Mouse (Mus musculus) small intestine, adult 2 months (tissue): ENCODE results near the gene Elovl5. TPM values are rescaled to one million over a fixed set of nuclear protein-coding genes. Genes with fewer than 3 reads are reported as not detected.

Experiments used
- H3K27ac ChIP-seq: fragments of 200-500 bp; 2 replicates; pipeline ENCODE4 v1.5.1; 2012; ENCODE audit warnings: low read depth, low read length, control low read depth, inconsistent platforms; ENCODE audit not compliant: insufficient read depth
- H3K27me3 ChIP-seq: fragments of 200-500 bp; 2 replicates; pipeline ENCODE4 v1.6.1; 2012; ENCODE audit warnings: mild to moderate bottlenecking, moderate library complexity, low read length, inconsistent platforms; ENCODE audit not compliant: control insufficient read depth, insufficient read depth
- H3K36me3 ChIP-seq: fragments of 200-500 bp; 2 replicates; pipeline ENCODE4 v1.6.1; 2012; ENCODE audit warnings: mild to moderate bottlenecking, low read length, control low read depth, inconsistent platforms; ENCODE audit not compliant: control insufficient read depth, insufficient read depth
- H3K4me1 ChIP-seq: fragments of 200-500 bp; 2 replicates; pipeline ENCODE4 v1.6.1; 2012; ENCODE audit warnings: low read length, inconsistent platforms, mixed read lengths; ENCODE audit not compliant: control insufficient read depth, insufficient read depth, insufficient read length
- H3K4me3 ChIP-seq: fragments of 200-500 bp; 2 replicates; pipeline ENCODE4 v1.5.1; 2012; ENCODE audit warnings: low read depth, mild to moderate bottlenecking, control low read depth, inconsistent platforms, low read length, moderate library complexity
- CTCF ChIP-seq: fragments of 200-500 bp; IDR thresholded peaks from 2 replicates; pipeline ENCODE4 v1.5.1; 2012; ENCODE audit warnings: low read depth, mild to moderate bottlenecking, control low read depth, inconsistent platforms, low read length, moderate library complexity, mixed read lengths; ENCODE audit not compliant: insufficient replicate concordance, insufficient read length; ENCODE audit errors: extremely low read depth
- POLR2A ChIP-seq: fragments of 200-500 bp; IDR thresholded peaks from 2 replicates; pipeline ENCODE4 v1.6.1; 2012; ENCODE audit warnings: low read depth, mild to moderate bottlenecking, control low read depth, inconsistent platforms, low read length, moderate library complexity
- WGBS: fragments of 180-500 bp; shearing (Covaris S2); methylation state at CpG from one replicate; pipeline ENCODE4 v1.1.7; 2018; 5-methylcytosine and 5-hydroxymethylcytosine counted together
- polyA plus RNA-seq: library from polyadenylated mRNA; depleted of rRNA; stranded (reverse); fragments of >200 nt; gene quantifications from 2 replicates; pipeline ENCODE4 v1.2.3, GENCODE M21; 2012

Gene Elovl5
- polyA plus RNA-seq, 1 experiment: 11.2 TPM

DNA sequence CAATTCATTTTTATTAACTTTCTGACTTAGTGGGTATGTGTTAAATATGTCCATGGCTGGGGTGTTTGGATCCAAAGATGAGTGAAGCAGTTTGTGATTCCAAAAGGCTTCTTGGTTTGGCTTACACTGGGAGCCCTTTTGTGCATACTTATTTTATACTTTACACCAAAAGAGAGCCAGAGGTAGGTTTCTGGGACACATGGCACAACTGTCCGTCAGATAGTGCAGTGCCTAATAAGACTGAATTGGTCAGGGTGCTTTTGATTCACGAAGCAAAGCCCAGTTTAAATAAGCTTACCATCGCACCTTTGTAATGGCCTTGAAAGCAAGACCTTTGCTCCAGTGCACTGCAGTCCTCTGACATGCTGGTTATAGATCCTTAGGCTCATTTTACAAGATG is 3.3 kb downstream of the Elovl5 start:
- TF ChIP-seq CTCF: no peak
- TF ChIP-seq POLR2A: no peak
- Histone ChIP-seq H3K27me3 (no peaks in the 10 kb centered on the region), H3K27ac (no peak overlapping the region), H3K4me3 (no peak overlapping the region), H3K36me3 (no peaks in the 10 kb centered on the region), H3K4me1 (peaks cover 19% of the 10 kb centered on the region)
- 44% methylated on average over 3 of the region's 3 CpGs for WGBS

DNA sequence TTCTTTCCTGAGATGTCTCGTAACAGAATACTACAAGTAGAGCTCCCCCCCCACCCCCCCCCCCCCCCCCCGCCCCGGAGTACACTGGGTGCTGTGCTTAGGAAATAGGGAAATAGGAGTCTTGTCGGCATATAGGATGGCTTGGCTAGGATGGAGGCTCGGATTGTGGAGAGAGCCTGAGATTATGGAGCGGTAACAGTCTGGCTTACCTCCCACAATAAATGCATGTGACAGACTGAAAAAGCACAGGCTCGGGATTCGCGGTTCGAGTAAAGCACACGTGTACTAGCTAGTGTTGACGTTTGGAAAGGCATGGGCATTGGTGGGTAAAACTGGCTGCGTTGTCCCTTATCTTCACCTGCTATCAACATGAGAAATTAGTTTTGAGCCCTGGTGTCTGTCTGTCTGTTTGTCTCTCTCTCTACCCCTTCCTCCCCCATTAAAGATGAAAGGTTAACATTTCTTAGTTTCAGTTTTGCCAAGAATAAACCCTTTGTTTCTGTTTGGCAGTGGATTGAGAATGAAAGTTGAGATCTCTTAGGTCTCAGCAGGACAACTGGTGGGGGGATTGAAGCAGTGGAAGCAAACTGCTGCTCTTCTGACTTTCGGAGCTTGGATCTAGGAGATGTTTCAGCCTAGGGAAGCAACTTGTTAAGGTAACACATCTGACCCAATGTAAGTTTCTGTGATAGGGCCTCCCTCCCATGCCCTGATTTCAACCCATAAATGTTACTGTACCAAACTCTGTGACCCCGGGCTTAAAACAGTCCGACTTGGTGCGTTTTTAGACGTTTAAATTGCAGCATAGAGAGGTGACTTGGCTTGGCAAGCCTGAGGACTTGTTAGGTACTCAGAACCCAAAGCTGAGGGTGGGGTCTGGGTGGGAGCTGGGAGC is 4.4 kb downstream of the Elovl5 start:
- Histone ChIP-seq H3K36me3 (no peaks in the 10 kb centered on the region), H3K4me1 (peaks cover 19% of the 10 kb centered on the region), H3K4me3 (peak overlapping the region; percentile 22), H3K27ac (peak overlapping the region; percentile 28; the same call in 1 of the 2 replicates), H3K27me3 (no peaks in the 10 kb centered on the region)
- TF ChIP-seq POLR2A (no peak), CTCF (no peak)
- WGBS: 16% methylated on average over 17 of the region's 18 CpGs

DNA sequence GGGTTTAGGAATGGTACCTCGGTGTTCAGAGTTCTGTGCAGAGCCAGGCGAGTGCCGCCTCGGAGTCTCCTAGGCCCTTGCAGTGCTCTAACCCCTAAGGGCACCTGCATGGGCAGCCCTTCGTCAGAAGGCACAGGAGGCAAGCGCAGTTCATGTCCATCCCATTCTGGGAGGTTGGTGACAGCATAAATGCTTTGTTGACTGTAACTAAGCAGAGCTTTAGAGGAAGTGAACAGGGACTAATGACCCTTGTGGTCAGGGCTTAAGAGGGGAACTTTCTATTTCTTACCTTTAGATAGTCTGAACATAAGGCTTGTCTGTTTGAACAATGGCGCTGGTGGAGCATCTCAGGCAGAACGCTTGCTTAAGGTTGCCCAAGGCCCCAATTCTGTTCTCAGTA is 6.6 kb downstream of the Elovl5 start:
- no peak for TF ChIP-seq CTCF
- TF ChIP-seq POLR2A: no peak
- H3K4me1 ChIP-seq: peaks cover 27% of the 10 kb centered on the region
- H3K27ac ChIP-seq: no peak overlapping the region
- H3K4me3 ChIP-seq: no peak overlapping the region
- 71% methylated on average over 8 of the region's 8 CpGs for WGBS
- H3K27me3 ChIP-seq: no peaks in the 10 kb centered on the region
- H3K36me3 ChIP-seq: no peaks in the 10 kb centered on the region

DNA sequence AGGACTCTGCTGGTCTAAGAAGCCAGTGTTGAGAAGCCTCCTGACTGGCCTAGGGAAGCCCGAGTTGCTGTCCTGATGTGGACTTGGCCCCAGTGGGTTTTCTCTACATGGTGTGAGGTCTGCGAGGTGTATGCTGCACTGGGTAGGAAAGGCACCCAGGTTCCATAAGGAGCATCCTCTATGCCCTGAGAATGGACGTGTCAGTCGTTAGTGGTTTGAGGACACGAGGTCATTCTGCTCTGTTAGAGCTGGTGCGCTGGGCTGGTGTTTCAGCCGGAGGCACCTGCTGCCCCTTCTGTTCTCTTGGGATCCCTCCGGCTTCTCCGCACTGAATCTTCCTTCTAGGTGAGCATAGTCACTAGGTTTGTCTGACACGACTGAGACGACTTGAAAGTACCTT is 7.0 kb downstream of the Elovl5 start:
- Histone ChIP-seq H3K4me3 (no peak overlapping the region), H3K4me1 (peaks cover 27% of the 10 kb centered on the region), H3K27ac (0 out of 2 replicates have a peak overlapping the region, but pooled peaks have one; percentile 1), H3K36me3 (no peaks in the 10 kb centered on the region), H3K27me3 (no peaks in the 10 kb centered on the region)
- TF ChIP-seq CTCF: no peak
- no peak for TF ChIP-seq POLR2A
- 29% methylated on average over 11 of the region's 11 CpGs for WGBS

DNA sequence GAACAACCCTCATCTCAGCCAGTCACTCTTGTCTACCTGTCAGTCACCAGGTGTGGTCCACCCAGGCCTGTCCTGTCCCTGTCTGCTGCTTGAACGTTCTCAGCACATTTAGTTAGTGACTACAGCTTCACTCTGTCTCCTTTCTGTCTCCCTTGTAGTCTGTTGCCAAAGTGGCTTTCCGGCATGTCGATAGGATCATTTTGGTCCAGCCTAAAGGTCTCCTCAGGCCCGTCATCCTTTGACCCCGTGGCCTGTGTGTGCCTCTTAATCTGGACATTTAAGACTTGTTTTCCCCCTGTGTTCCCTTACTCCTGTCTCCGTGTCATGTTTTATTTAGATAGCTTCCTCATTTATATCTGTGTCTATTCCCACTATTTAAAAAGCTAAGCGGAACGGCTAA is 9.0 kb downstream of the Elovl5 start:
- Histone ChIP-seq H3K4me3 (no peak overlapping the region), H3K27ac (no peak overlapping the region), H3K4me1 (peaks cover 27% of the 10 kb centered on the region), H3K36me3 (no peaks in the 10 kb centered on the region), H3K27me3 (no peaks in the 10 kb centered on the region)
- TF ChIP-seq CTCF (no peak), POLR2A (no peak)
- 89% methylated on average over 8 of the region's 8 CpGs for WGBS

DNA sequence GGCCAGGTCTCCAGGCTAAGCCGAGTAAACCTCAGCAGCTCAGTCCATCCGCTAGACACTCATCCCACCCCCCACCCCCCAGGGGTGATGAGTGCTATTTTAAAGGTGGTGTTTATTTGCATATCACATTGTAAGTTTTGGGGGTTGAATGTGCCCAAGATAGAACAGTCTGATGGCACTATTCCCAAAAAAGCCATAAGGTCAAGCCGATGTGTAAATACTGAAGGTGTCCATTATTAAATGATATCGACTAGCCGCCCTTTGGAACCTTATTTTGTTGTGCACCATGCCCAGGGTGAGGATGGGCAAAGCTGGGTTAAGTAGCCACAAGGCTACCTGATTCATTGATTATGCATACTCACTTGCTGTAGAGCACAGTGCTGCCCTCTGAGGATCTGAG is 9.7 kb downstream of the Elovl5 start:
- no peaks in the 10 kb centered on the region for H3K27me3 ChIP-seq
- TF ChIP-seq POLR2A (no peak), CTCF (no peak)
- no peak overlapping the region for H3K27ac ChIP-seq
- no peaks in the 10 kb centered on the region for H3K36me3 ChIP-seq
- peaks cover 22% of the 10 kb centered on the region for H3K4me1 ChIP-seq
- no peak overlapping the region for H3K4me3 ChIP-seq
- 89% methylated on average over 5 of the region's 5 CpGs for WGBS

DNA sequence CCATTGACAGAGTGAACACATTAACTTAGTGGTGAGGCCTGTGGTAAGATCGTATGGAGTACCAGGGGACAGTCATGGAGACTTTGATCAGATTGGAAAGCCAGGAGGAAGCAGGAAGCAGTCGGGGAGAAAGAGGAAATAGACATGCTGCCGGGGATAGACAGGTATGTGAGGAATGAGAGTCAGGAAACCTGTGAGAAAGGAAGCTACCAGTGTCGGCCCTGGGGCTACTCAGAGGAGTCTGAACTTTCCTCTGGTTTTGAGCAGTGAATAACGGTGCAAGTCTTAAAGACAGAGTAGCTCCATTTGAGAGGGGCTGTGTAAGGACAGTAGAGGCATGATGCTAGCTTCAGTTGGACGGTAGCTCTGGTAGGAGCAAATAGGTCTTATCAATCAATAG is 10.3 kb downstream of the Elovl5 start:
- H3K27me3 ChIP-seq: no peaks in the 10 kb centered on the region
- no peak overlapping the region for H3K4me3 ChIP-seq
- H3K36me3 ChIP-seq: no peaks in the 10 kb centered on the region
- TF ChIP-seq POLR2A (no peak), CTCF (no peak)
- H3K4me1 ChIP-seq: peaks cover 22% of the 10 kb centered on the region
- no peak overlapping the region for H3K27ac ChIP-seq
- WGBS: 31% methylated on average over 6 of the region's 6 CpGs

DNA sequence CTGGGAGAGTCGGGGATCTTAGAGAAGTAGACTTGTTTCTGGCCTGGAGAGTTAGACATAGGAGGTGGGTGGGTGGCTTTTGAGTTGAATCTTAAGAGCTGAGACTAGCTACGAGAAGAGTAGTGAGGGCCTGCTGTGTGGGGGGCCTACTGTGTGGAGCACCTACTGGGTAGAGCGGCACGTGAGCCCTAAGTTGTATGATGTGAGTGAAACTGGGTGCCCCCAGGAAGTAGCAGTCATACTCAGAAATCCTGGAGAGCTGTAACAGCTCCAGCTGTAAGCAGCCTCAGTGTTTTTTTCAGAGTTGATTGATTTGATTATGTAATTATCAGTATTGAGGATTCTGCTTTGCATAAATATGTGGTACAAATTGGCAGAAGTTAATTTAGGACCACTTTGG is 11.6 kb downstream of the Elovl5 start:
- Histone ChIP-seq H3K4me1 (peaks cover 17% of the 10 kb centered on the region), H3K27ac (no peak overlapping the region), H3K27me3 (no peaks in the 10 kb centered on the region), H3K36me3 (no peaks in the 10 kb centered on the region), H3K4me3 (no peak overlapping the region)
- no peak for TF ChIP-seq POLR2A
- 83% methylated on average over 4 of the region's 4 CpGs for WGBS
